Mouse (Mus musculus) stomach, postnatal 0 days (tissue): ENCODE results near the gene Ugt1a6a.

Experiments used
- CTCF ChIP-seq: IDR thresholded peaks from 2 replicates; pipeline ENCODE4 v1.5.1; 2016; ENCODE audit warnings: antibody characterized with exemption, low read depth, mild to moderate bottlenecking, moderate library complexity
- EP300 ChIP-seq: optimal IDR thresholded peaks from 2 replicates; pipeline ENCODE3; 2016; ENCODE audit warnings: antibody characterized with exemption

GRCm38 (mm10) chr1:88179657-88180056 lies 45.0 kb downstream of the Ugt1a6a start:
- no peak for TF ChIP-seq CTCF
- TF ChIP-seq EP300, result no peak
